Mouse (Mus musculus): ENCODE measurements around the gene Zfp646. TPM values are rescaled to one million over a fixed set of nuclear protein-coding genes. Genes with fewer than 3 reads are reported as not detected.
"Not testable (repeated sequence)": the region's sequence is repeated elsewhere in the genome, so short reads cannot be mapped to it uniquely, and the experiment has no call there.

Gene Zfp646
- total RNA-seq, 2 experiments from 2014 or later = 11.3 to 11.8 TPM

GRCm38 (mm10) chr7:127880431-127880830 is 4.4 kb downstream of the Zfp646 start:
- DNase-seq = no peak

- DNase-seq = peak; percentile 85
These were observed 9.9 kb downstream of the Zfp646 start for GRCm38 (mm10) chr7:127885951-127886350.

- no peak for DNase-seq
These were observed 10.5 kb downstream of the Zfp646 start for GRCm38 (mm10) chr7:127886551-127886950.

- no peak for DNase-seq
These were observed 11.2 kb downstream of the Zfp646 start for GRCm38 (mm10) chr7:127887191-127887590.

- DNase-seq = no peak
These were observed 11.8 kb downstream of the Zfp646 start for GRCm38 (mm10) chr7:127887781-127888180.

GRCm38 (mm10) chr7:127888821-127889220 is 12.8 kb downstream of the Zfp646 start:
- no peak for DNase-seq

- DNase-seq = no peak
These were observed 14.8 kb downstream of the Zfp646 start, which contains the start of gene Prss53 for GRCm38 (mm10) chr7:127890798-127891197. Gene Prss53 (minus strand): TSS chr7:127890970.

- no peak for DNase-seq
These were observed 18.5 kb downstream of the Zfp646 start for GRCm38 (mm10) chr7:127894480-127894879.

- peak; percentile 96 for DNase-seq
These were observed 19.4 kb downstream of the Zfp646 start, which contains the start of the genes Gm21974 and Vkorc1 for GRCm38 (mm10) chr7:127895442-127895841. Gene Gm21974 (minus strand): TSS chr7:127895454. Gene Vkorc1 (minus strand): TSS chr7:127895617.

- DNase-seq = not testable (repeated sequence)
These were observed 19.9 kb downstream of the Zfp646 start for GRCm38 (mm10) chr7:127895891-127896290.

- no peak for DNase-seq
These were observed 20.4 kb downstream of the Zfp646 start for GRCm38 (mm10) chr7:127896384-127896783.

- DNase-seq = no peak
These were observed 21.5 kb downstream of the Zfp646 start for GRCm38 (mm10) chr7:127897542-127897941.

GRCm38 (mm10) chr7:127898179-127898956 is 22.3 kb downstream of the Zfp646 start:
- DNase-seq = no peak

GRCm38 (mm10) chr7:127899997-127900396 is 24.0 kb downstream of the Zfp646 start:
- no peak for DNase-seq

GRCm38 (mm10) chr7:127901772-127902171 is 25.8 kb downstream of the Zfp646 start:
- no peak for DNase-seq

- peak; percentile 67 for DNase-seq
These were observed 28.2 kb downstream of the Zfp646 start, which contains the start of gene Bckdk for GRCm38 (mm10) chr7:127903971-127904796. Gene Bckdk (plus strand): TSS chr7:127904082.

GRCm38 (mm10) chr7:127907939-127908338 is 31.9 kb downstream of the Zfp646 start:
- no peak for DNase-seq

GRCm38 (mm10) chr7:127908656-127909055 is 32.6 kb downstream of the Zfp646 start:
- DNase-seq = peak; percentile 52

- peak; percentile 89 for DNase-seq
These were observed 36.3 kb downstream of the Zfp646 start, which contains the start of gene Kat8 for GRCm38 (mm10) chr7:127912190-127912871. Gene Kat8 (plus strand): TSS chr7:127912516.

GRCm38 (mm10) chr7:127912938-127913337 is 36.9 kb downstream of the Zfp646 start:
- no peak for DNase-seq

GRCm38 (mm10) chr7:127915293-127915692 is 39.3 kb downstream of the Zfp646 start:
- no peak for DNase-seq

GRCm38 (mm10) chr7:127918203-127918602 is 42.2 kb downstream of the Zfp646 start:
- DNase-seq = no peak
